Mouse (Mus musculus): ENCODE data around the gene Nqo2. TPM values are rescaled to one million over a fixed set of nuclear protein-coding genes. Genes with fewer than 3 reads are reported as not detected.

Nqo2 gene
- 200 TPM for polyA plus RNA-seq (2014; fragmentation: Illumina TruSeq; extraction: RNeasy Lipid Tissue Mini Kit (QIAGEN cat#74804); ENCODE audit: low read depth, low replicate concordance)

DNA sequence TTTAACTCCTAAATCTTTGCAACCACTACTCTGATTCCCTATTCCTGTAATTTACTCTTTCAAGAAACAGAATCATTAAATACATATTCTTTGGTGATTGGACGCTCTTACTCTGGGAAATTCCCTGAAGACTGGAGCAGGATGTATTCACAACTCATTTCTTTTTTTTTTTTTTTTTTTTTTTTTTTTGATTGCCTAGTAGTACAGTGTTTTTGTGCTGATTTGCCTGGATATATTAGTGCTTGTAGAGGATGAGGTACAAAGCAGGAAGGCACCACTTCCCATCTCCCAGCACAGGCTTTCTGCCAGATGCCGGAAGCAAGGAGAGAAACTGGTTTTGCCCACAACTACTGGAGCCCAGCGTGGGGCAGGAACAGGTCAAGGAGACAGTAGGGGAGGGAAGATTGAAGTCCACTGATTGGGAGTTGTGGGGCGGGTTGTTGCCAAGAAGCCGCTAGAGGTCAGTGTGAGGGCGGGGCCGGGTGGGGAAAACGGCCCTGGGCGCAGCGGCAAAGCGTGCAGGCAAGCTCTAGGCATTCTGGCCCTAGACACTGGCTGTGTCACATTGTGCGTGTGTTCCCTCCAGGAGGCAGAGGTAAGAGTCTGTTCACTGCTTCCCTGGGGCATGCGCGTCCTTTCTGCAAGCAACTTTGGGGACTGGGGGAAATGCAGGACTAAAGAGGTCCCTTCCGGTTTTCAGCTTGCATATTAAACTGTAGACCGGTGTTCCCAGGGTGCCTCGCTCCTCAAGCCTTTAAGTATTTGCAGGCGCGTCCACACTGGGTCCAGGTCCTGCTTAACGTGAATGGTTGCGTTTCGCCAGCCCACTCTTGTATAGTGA is at the start of gene Nqo2:
Gene Nqo2 (plus strand): TSS at position 482 of the 841 bp plus-strand sequence.

DNA sequence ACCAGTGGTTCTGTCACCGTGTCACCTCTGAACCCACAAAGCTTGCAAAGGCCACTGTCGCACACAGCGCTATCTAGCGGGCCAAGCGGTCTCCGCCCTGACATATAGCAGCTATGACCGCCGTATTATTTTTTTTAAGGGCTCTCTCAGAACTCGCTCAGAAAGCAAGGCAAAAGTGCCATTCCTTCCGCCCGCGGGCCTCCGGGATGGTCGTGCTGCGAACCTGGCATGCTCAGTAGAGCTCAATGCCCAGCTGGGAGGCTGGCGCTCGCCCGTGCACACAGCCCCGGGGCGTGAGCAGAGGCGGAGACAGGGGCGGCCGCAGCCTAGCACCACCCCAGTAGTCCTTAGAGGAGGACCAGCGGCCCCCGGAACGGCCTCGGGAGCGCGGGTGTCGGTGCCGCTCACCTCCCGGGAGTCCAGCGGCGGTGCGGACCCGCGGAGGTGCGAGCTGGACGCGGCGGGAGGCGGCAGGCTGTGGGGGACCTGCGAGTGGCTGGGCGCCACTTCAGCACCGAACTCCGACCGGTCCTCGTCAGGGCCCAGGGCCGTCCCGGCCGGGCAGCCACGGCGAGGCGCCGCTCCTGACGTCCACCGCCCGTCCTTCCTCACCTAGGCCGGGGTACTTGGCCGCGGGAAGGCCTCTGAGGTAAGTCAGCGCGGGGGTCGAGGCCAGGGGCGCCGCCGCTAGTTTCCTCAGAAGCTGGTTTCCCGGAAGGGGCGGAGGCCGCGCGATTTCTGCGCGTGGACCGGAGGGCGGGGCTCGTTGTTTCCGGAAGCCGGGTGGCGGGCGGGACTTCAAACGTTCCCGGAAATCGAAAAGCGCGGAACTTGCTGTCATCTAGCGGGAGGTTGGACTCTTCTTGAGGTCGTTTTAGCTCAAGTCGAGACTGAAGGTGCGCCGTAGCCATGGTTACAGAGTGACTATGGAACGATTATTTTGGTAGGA is 37.8 kb downstream of the Nqo2 start, which contains the start of the genes Ripk1 and Serpinb6a:
Gene Ripk1 (plus strand): TSS at position 306 of the 949 bp plus-strand sequence.
Gene Serpinb6a (minus strand): TSS at position 737 of the 949 bp plus-strand sequence.

GRCm38 (mm10) chr13:34037172-34038055 is 72.9 kb downstream of the Nqo2 start, which contains the start of gene Bphl:
Gene Bphl (plus strand): TSS chr13:34037597.

Other genes starting within 250 kb of the Nqo2 start
- not detected for gene Serpinb6e, start 121.3 kb upstream of the Nqo2 start, polyA plus RNA-seq (2014; fragmentation: Illumina TruSeq; extraction: RNeasy Lipid Tissue Mini Kit (QIAGEN cat#74804); ENCODE audit: low read depth, low replicate concordance)
- gene Serpinb6c, start 59.0 kb upstream of the Nqo2 start, polyA plus RNA-seq (2014; fragmentation: Illumina TruSeq; extraction: RNeasy Lipid Tissue Mini Kit (QIAGEN cat#74804); ENCODE audit: low read depth, low replicate concordance): not detected
- gene Ripk1, start 37.7 kb downstream of the Nqo2 start, polyA plus RNA-seq (2014; fragmentation: Illumina TruSeq; extraction: RNeasy Lipid Tissue Mini Kit (QIAGEN cat#74804); ENCODE audit: low read depth, low replicate concordance): 24.3 TPM
- 28.9 TPM for gene Serpinb6a, start 38.1 kb downstream of the Nqo2 start, polyA plus RNA-seq (2014; fragmentation: Illumina TruSeq; extraction: RNeasy Lipid Tissue Mini Kit (QIAGEN cat#74804); ENCODE audit: low read depth, low replicate concordance)
- gene Bphl, start 72.9 kb downstream of the Nqo2 start, polyA plus RNA-seq (2014; fragmentation: Illumina TruSeq; extraction: RNeasy Lipid Tissue Mini Kit (QIAGEN cat#74804); ENCODE audit: low read depth, low replicate concordance): 225 TPM
- 19.4 TPM for gene Tubb2a, start 113.3 kb downstream of the Nqo2 start, polyA plus RNA-seq (2014; fragmentation: Illumina TruSeq; extraction: RNeasy Lipid Tissue Mini Kit (QIAGEN cat#74804); ENCODE audit: low read depth, low replicate concordance)
- gene Tubb2b, start 165.8 kb downstream of the Nqo2 start, polyA plus RNA-seq (2014; fragmentation: Illumina TruSeq; extraction: RNeasy Lipid Tissue Mini Kit (QIAGEN cat#74804); ENCODE audit: low read depth, low replicate concordance): not detected
- gene Psmg4, start 198.3 kb downstream of the Nqo2 start, polyA plus RNA-seq (2014; fragmentation: Illumina TruSeq; extraction: RNeasy Lipid Tissue Mini Kit (QIAGEN cat#74804); ENCODE audit: low read depth, low replicate concordance): 8.2 TPM